Mouse (Mus musculus) hindbrain, postnatal 0 days (tissue): Measurements from ENCODE around the gene Slc16a12. TPM values are rescaled to one million over a fixed set of nuclear protein-coding genes. Genes with fewer than 3 reads are reported as not detected.
A peak's percentile ranks its signal among the peaks of the same experiment; 100 is the strongest.

Experiments
- ATAC-seq: fragments of 200-750 bp; cut with Nextera tagmentation; 2 replicates; pipeline ENCODE4 v1.8.0; 2017; ENCODE audit warnings: mild to moderate bottlenecking, moderate TSS enrichment, moderate library complexity
- DNase-seq: peaks from one replicate; pipeline ENCODE4 v3.0.0-alpha.2; 2015; ENCODE audit warnings: low spot score
- H3K27ac ChIP-seq: fragments of 300-500 bp; sonication (generic); 2 replicates; pipeline ENCODE4 v1.5.1; 2014; ENCODE audit warnings: mild to moderate bottlenecking
- H3K27me3 ChIP-seq: fragments of 300-500 bp; sonication (generic); 2 replicates; pipeline ENCODE4 v1.6.1; 2014; ENCODE audit warnings: low read length, mixed read lengths; ENCODE audit not compliant: insufficient read depth
- H3K36me3 ChIP-seq: fragments of 300-500 bp; sonication (generic); 2 replicates; pipeline ENCODE4 v1.6.1; 2014; ENCODE audit warnings: low read length, mixed read lengths; ENCODE audit not compliant: insufficient read depth
- H3K4me1 ChIP-seq: fragments of 300-500 bp; sonication (generic); 2 replicates; pipeline ENCODE4 v1.6.1; 2014; ENCODE audit warnings: antibody characterized with exemption, low read length, mixed read lengths; ENCODE audit not compliant: insufficient read depth
- H3K4me2 ChIP-seq: fragments of 300-500 bp; sonication (generic); 2 replicates; pipeline ENCODE4 v1.6.1; 2014; ENCODE audit warnings: low read depth, mild to moderate bottlenecking, low read length, moderate library complexity, mixed read lengths
- H3K4me3 ChIP-seq: fragments of 300-500 bp; sonication (generic); 2 replicates; pipeline ENCODE4 v1.5.1; 2014; ENCODE audit warnings: low read length
- H3K9ac ChIP-seq: fragments of 300-500 bp; sonication (generic); replicated peaks from 2 replicates; pipeline ENCODE4 v1.6.1; 2014; ENCODE audit warnings: mild to moderate bottlenecking, low read length, moderate library complexity, mixed read lengths
- H3K9me3 ChIP-seq: fragments of 300-500 bp; sonication (generic); 2 replicates; pipeline ENCODE4 v1.6.1; 2016; ENCODE audit warnings: low read length, mixed read lengths
- CTCF ChIP-seq: IDR thresholded peaks from 2 replicates; pipeline ENCODE4 v1.5.1; 2016; ENCODE audit warnings: antibody characterized with exemption, control low read depth, low read depth
- WGBS: fragments of 180-500 bp; shearing (Covaris S2); extraction: QIAGEN DNeasy Blood & Tissue Kit; methylation state at CpG from one replicate; pipeline ENCODE4 v1.1.7; 2014; 5-methylcytosine and 5-hydroxymethylcytosine counted together
- polyA plus RNA-seq: library from polyadenylated mRNA; unstranded; fragments of >200 nt; fragmentation: Nextera tagmentation; extraction: Ambion mirVana; gene quantifications from 2 replicates; pipeline ENCODE4 v1.2.1, GENCODE M21; 2015
- total RNA-seq: library from RNA; depleted of rRNA; stranded (reverse); fragments of >200 nt; gene quantifications from 2 replicates; pipeline ENCODE4 v1.2.3, GENCODE M21; 2014

The Slc16a12 gene
- total and polyA plus RNA-seq, 2 experiments from 2014 or later = 2.1 to 3.6 TPM

GRCm38 (mm10) chr19:34685530-34685929, 61.6 kb downstream of the Slc16a12 start:
- Histone ChIP-seq H3K27ac (no peak overlapping the region), H3K9ac (no peak overlapping the region), H3K36me3 (no peaks in the 10 kb centered on the region), H3K4me2 (no peak overlapping the region), H3K4me1 (no peaks in the 10 kb centered on the region), H3K4me3 (no peak overlapping the region), H3K9me3 (no peaks in the 10 kb centered on the region), H3K27me3 (no peaks in the 10 kb centered on the region)
- no peak for TF ChIP-seq CTCF
- no peak for DNase-seq
- ATAC-seq = no peak
- WGBS = 95% methylated on average over 1 of the region's 1 CpGs

- ATAC-seq (no peak; the same call in 1 of the 2 replicates), DNase-seq (peak; percentile 63)
- Histone ChIP-seq H3K27me3 (no peaks in the 10 kb centered on the region), H3K27ac (no peak overlapping the region), H3K4me3 (no peak overlapping the region), H3K9me3 (no peaks in the 10 kb centered on the region), H3K4me2 (no peak overlapping the region), H3K9ac (no peak overlapping the region), H3K4me1 (no peaks in the 10 kb centered on the region), H3K36me3 (no peaks in the 10 kb centered on the region)
- WGBS = 52% methylated on average over 1 of the region's 1 CpGs
- peak; percentile 73 for TF ChIP-seq CTCF
Observed at GRCm38 (mm10) chr19:34684857-34685256, 62.2 kb downstream of the Slc16a12 start.

GRCm38 (mm10) chr19:34678428-34678827, 68.7 kb downstream of the Slc16a12 start:
- no peak for TF ChIP-seq CTCF
- Histone ChIP-seq H3K4me2 (no peak overlapping the region), H3K9ac (no peak overlapping the region), H3K36me3 (no peaks in the 10 kb centered on the region), H3K4me1 (no peaks in the 10 kb centered on the region; the same call in 1 of the 2 replicates), H3K27me3 (no peaks in the 10 kb centered on the region), H3K27ac (no peak overlapping the region), H3K4me3 (no peak overlapping the region), H3K9me3 (no peaks in the 10 kb centered on the region)
- WGBS = 95% methylated on average over 4 of the region's 4 CpGs
- no peak for ATAC-seq
- no peak for DNase-seq

- WGBS = 42% methylated on average over 7 of the region's 7 CpGs
- DNase-seq = peak; percentile 22
- no peak for ATAC-seq
- H3K27ac ChIP-seq = no peak overlapping the region
- no peak overlapping the region for H3K9ac ChIP-seq
- no peak overlapping the region for H3K4me3 ChIP-seq
- no peak overlapping the region for H3K4me2 ChIP-seq
- H3K27me3 ChIP-seq = no peaks in the 10 kb centered on the region
- H3K36me3 ChIP-seq = no peaks in the 10 kb centered on the region
- no peaks in the 10 kb centered on the region for H3K9me3 ChIP-seq
- no peak for TF ChIP-seq CTCF
- no peaks in the 10 kb centered on the region; the same call in 1 of the 2 replicates for H3K4me1 ChIP-seq
Observed at GRCm38 (mm10) chr19:34673476-34673875, 73.6 kb downstream of the Slc16a12 start.

GRCm38 (mm10) chr19:34666127-34666526, 81.0 kb downstream of the Slc16a12 start:
- no peak overlapping the region for H3K4me2 ChIP-seq
- H3K9me3 ChIP-seq = no peaks in the 10 kb centered on the region
- peak; percentile 91 for DNase-seq
- no peak overlapping the region for H3K27ac ChIP-seq
- H3K36me3 ChIP-seq = no peaks in the 10 kb centered on the region
- WGBS = 2% methylated on average over 5 of the region's 5 CpGs
- peak; percentile 95 for TF ChIP-seq CTCF
- H3K4me3 ChIP-seq = no peak overlapping the region
- H3K9ac ChIP-seq = no peak overlapping the region
- no peak for ATAC-seq
- no peaks in the 10 kb centered on the region for H3K4me1 ChIP-seq
- H3K27me3 ChIP-seq = no peaks in the 10 kb centered on the region

- Histone ChIP-seq H3K9me3 (no peaks in the 10 kb centered on the region), H3K27me3 (no peaks in the 10 kb centered on the region), H3K27ac (no peak overlapping the region), H3K4me1 (no peaks in the 10 kb centered on the region), H3K36me3 (no peaks in the 10 kb centered on the region), H3K4me2 (no peak overlapping the region), H3K9ac (no peak overlapping the region), H3K4me3 (no peak overlapping the region)
- ATAC-seq (no peak; the same call in 1 of the 2 replicates), DNase-seq (no peak)
- TF ChIP-seq CTCF = no peak
- 63% methylated on average over 5 of the region's 5 CpGs for WGBS
Observed at GRCm38 (mm10) chr19:34662740-34663139, 84.3 kb downstream of the Slc16a12 start.

- DNase-seq (peak; percentile 87), ATAC-seq (peak; percentile 96)
- H3K4me3 ChIP-seq = peak overlapping the region; percentile 31
- H3K4me2 ChIP-seq = peak overlapping the region; percentile 55
- peak; percentile 87 for TF ChIP-seq CTCF
- H3K36me3 ChIP-seq = no peaks in the 10 kb centered on the region
- H3K4me1 ChIP-seq = no peaks in the 10 kb centered on the region
- no peak overlapping the region; the same call in 1 of the 2 replicates for H3K27ac ChIP-seq
- H3K9me3 ChIP-seq = no peaks in the 10 kb centered on the region
- 19% methylated on average over 13 of the region's 13 CpGs for whole genome bisulfite sequencing
- no peak overlapping the region for H3K9ac ChIP-seq
- H3K27me3 ChIP-seq = no peaks in the 10 kb centered on the region
Observed at GRCm38 (mm10) chr19:34662067-34662507, 85.0 kb downstream of the Slc16a12 start.
